Mouse (Mus musculus) G1E (cell line): Measurements from ENCODE around the gene Trp53tg5. TPM values are rescaled to one million over a fixed set of nuclear protein-coding genes. Genes with fewer than 3 reads are reported as not detected.

Experiments used
- ATAC-seq: 2 replicates; pipeline ENCODE4 v1.8.0; 2016; ENCODE audit warnings: mild to moderate bottlenecking; ENCODE audit not compliant: insufficient number of reproducible peaks, poor library complexity, low FRiP score, severe bottlenecking; ENCODE audit errors: extremely low read depth
- DNase-seq: peaks from one replicate; pipeline ENCODE4 v3.0.0; 2012; ENCODE audit warnings: low spot score
- H3K27me3 ChIP-seq: 2 replicates; pipeline ENCODE4 v1.6.1; 2012; ENCODE audit warnings: mild to moderate bottlenecking, low read length, inconsistent platforms; ENCODE audit not compliant: insufficient read depth
- H3K36me3 ChIP-seq: replicated peaks from 2 replicates; pipeline ENCODE3; 2012; ENCODE audit warnings: mild to moderate bottlenecking, inconsistent platforms
- H3K4me1 ChIP-seq: 2 replicates; pipeline ENCODE4 v1.6.1; 2012; ENCODE audit warnings: low read depth, low read length, inconsistent platforms, mixed read lengths; ENCODE audit not compliant: insufficient read depth
- H3K4me3 ChIP-seq: 2 replicates; pipeline ENCODE4 v1.5.1; 2012; ENCODE audit warnings: low read depth, mild to moderate bottlenecking, inconsistent platforms, low read length, moderate library complexity, mixed read lengths
- H3K9me3 ChIP-seq: replicated peaks from 2 replicates; pipeline ENCODE4 v1.6.1; 2012; ENCODE audit warnings: inconsistent platforms
- CTCF ChIP-seq: IDR thresholded peaks from 2 replicates; pipeline ENCODE4 v1.5.1; 2012; ENCODE audit warnings: low read depth, low read length, inconsistent platforms, mixed read lengths
- GATA1 ChIP-seq: IDR thresholded peaks from 2 replicates; pipeline ENCODE4 v1.6.1; 2012; ENCODE audit warnings: borderline replicate concordance, low read length, inconsistent platforms, mixed read lengths
- GATA2 ChIP-seq: IDR thresholded peaks from 2 replicates; pipeline ENCODE4 v1.6.1; 2012; ENCODE audit warnings: low read depth, low read length, inconsistent platforms, borderline replicate concordance
- POLR2AphosphoS5 ChIP-seq: IDR thresholded peaks from 2 replicates; pipeline ENCODE4 v1.6.1; 2012; ENCODE audit warnings: low read depth, low read length, inconsistent platforms; ENCODE audit not compliant: insufficient replicate concordance
- TAL1 ChIP-seq: conservative IDR thresholded peaks from 2 replicates; pipeline ENCODE4 v1.6.1; 2012; ENCODE audit warnings: low read depth, low read length, inconsistent platforms, mixed read lengths
- polyA plus RNA-seq: library from polyadenylated mRNA; stranded (reverse); fragments of >175 nt; gene quantifications from 2 replicates; pipeline ENCODE4 v1.2.3, GENCODE M21; 2012
- total RNA-seq, 2 experiments: library from RNA; stranded (forward) in 1 of 2; stranded (reverse) in 1 of 2; fragments of 200-1000 nt in 1 of 2; fragments of >200 nt in 1 of 2; fragmentation: Nextera tagmentation in 1 of 2; gene quantifications; 2 replicates each; pipeline ENCODE4 v1.2.3; 2014 to 2017

Gene Trp53tg5
- total and polyA plus RNA-seq, 3 experiments = not detected

DNA sequence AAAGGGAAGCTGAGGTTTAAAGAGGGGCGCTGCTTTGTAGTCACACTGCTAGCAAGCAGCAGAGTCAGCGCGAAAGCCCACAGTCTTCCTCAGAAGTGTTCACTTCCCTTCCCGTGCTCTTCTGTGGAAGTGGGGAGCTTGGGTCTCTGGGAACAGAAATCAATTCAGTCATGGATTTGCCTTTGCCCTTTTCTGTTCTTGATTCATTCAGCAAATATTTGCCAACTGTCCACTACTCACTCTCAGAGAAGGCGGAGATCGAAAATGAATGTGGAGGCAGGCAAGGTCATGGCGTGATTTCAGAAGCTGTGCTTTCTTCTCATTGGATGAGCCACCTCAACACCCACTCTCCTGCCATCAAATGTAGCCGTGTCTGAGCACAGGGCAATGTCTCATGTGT lies 15.0 kb downstream of the Trp53tg5 start:
- H3K4me1 ChIP-seq = peaks cover 17% of the 10 kb centered on the region
- peaks cover 14% of the 10 kb centered on the region for H3K27me3 ChIP-seq
- DNase-seq (no peak), ATAC-seq (no peak)
- H3K36me3 ChIP-seq = peaks cover 12% of the 10 kb centered on the region
- TF ChIP-seq GATA2 (no peak), TAL1 (no peak), GATA1 (no peak), POLR2AphosphoS5 (no peak), CTCF (no peak)
- H3K9me3 ChIP-seq = no peaks in the 10 kb centered on the region
- no peak overlapping the region for H3K4me3 ChIP-seq

GRCm38 (mm10) chr2:164457942-164458341 lies 15.6 kb downstream of the Trp53tg5 start:
- Histone ChIP-seq H3K9me3 (no peaks in the 10 kb centered on the region), H3K4me1 (peaks cover 11% of the 10 kb centered on the region), H3K27me3 (peaks cover 16% of the 10 kb centered on the region), H3K36me3 (peaks cover 6% of the 10 kb centered on the region), H3K4me3 (no peak overlapping the region)
- DNase-seq (no peak), ATAC-seq (no peak)
- no peak for TF ChIP-seq GATA1
- TF ChIP-seq POLR2AphosphoS5 = no peak
- no peak for TF ChIP-seq CTCF
- no peak for TF ChIP-seq GATA2
- TF ChIP-seq TAL1 = no peak

- H3K27me3 ChIP-seq = peaks cover 20% of the 10 kb centered on the region
- H3K36me3 ChIP-seq = no peaks in the 10 kb centered on the region
- H3K4me1 ChIP-seq = peaks cover 3% of the 10 kb centered on the region
- H3K9me3 ChIP-seq = no peaks in the 10 kb centered on the region
- ATAC-seq = no peak
- TF ChIP-seq CTCF = no peak
- TF ChIP-seq GATA2 = no peak
- TF ChIP-seq TAL1 = no peak
- no peak for TF ChIP-seq GATA1
- no peak for TF ChIP-seq POLR2AphosphoS5
- no peak for DNase-seq
- no peak within 1 kb of the TSS for H3K4me3 ChIP-seq
Observed at GRCm38 (mm10) chr2:164456864-164457300, 16.6 kb downstream of the Trp53tg5 start, which contains the start of gene Sys1. Sys1 (plus strand) TSS chr2:164456964.

DNA sequence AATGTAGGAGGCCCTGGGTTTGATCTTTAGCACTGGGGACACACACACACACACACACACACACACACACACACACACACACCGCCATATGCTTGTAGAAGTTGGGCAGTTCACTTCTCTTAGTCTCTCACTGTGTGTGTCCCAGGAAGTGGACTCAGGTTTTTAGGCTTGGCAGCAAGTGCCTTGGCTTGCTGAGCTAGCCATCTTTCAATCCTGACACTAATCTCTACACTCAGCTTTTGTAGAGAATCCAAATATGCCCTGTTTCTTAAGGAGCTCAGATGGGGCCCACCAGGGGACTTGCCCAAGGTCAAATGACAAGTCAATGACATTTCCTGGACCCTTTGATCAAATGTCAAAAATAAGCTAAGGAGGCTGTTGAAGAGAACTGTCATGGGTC lies 17.1 kb downstream of the Trp53tg5 start:
- Histone ChIP-seq H3K4me1 (no peaks in the 10 kb centered on the region), H3K36me3 (no peaks in the 10 kb centered on the region), H3K27me3 (peaks cover 20% of the 10 kb centered on the region), H3K4me3 (no peak overlapping the region), H3K9me3 (no peaks in the 10 kb centered on the region)
- DNase-seq (no peak), ATAC-seq (no peak)
- no peak for TF ChIP-seq TAL1
- TF ChIP-seq GATA2 = no peak
- TF ChIP-seq GATA1 = no peak
- no peak for TF ChIP-seq CTCF
- TF ChIP-seq POLR2AphosphoS5 = no peak

DNA sequence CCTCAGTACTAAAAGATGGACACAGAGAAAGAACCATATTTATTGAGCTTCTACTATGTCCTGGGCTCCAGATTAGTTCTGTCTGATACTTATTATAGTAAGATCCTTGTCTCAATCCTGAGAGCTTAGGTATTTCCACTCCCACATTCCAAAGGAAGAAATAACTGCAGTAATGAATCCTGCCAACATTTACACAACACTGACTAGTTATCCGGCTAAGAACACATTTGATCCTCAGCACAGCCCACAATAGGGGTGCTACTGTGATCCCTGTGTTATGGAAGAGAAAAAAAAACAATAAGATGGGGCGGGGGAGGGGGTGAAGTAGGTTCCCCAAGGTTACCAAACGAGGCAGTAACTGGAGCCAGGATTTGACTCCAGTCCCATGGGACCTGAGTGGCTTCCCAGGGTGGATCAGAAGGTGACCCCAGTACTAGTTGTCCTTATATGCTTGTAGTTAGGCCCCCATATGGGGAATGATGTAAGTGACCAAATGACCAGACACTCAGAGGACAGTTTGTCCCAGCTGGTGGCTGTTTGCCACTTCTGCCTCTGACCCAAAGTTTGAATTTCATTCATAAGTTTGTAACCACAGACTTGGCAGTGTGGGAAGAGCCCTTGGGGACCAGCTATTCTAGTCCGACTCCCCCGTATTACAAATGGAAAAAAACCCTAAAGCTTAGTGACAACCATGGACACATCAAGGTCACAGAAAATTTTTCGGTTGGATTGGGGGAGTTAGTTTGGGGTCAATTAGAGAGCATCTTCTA lies 17.9 kb downstream of the Trp53tg5 start:
- TF ChIP-seq GATA1 = no peak
- no peak for ATAC-seq
- no peaks in the 10 kb centered on the region for H3K36me3 ChIP-seq
- no peaks in the 10 kb centered on the region for H3K4me1 ChIP-seq
- peaks cover 20% of the 10 kb centered on the region for H3K27me3 ChIP-seq
- no peak overlapping the region for H3K4me3 ChIP-seq
- DNase-seq = no peak
- H3K9me3 ChIP-seq = no peaks in the 10 kb centered on the region

GRCm38 (mm10) chr2:164454846-164455245 lies 18.7 kb downstream of the Trp53tg5 start:
- Histone ChIP-seq H3K27me3 (peaks cover 20% of the 10 kb centered on the region), H3K4me1 (no peaks in the 10 kb centered on the region), H3K9me3 (no peaks in the 10 kb centered on the region), H3K36me3 (no peaks in the 10 kb centered on the region), H3K4me3 (no peak overlapping the region)
- ATAC-seq = no peak
- TF ChIP-seq GATA1 (no peak), GATA2 (no peak)
- DNase-seq = no peak

DNA sequence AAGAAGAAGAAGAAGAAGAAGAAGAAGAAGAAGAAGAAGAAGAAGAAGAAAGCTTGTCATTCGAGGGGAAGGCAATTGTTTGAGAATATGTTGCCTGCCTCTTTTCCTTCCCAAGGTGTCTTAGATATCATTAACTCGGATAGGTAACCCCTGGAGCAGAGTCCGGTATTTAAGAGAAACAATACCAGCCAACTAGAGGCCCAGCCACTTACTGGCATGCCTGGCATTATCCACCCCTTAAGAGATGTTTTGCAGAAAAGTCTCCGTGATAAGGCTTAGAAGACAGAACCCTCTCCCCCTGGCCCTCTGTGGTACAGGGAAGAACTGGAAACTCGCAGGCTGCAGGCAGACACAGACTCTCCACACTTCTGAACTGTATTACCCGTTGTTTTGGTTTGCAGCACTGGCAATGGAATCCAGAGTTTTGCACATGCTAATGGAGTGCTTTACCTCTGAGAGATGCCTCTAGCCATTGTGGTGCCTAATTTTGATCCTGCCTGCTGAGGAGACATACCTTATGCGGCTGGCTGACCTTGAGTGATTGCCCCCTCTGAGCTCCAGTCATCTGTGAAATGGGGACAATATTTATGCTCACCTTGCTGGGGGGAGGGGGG lies 19.5 kb downstream of the Trp53tg5 start:
- Histone ChIP-seq H3K9me3 (no peaks in the 10 kb centered on the region), H3K4me3 (no peak overlapping the region), H3K4me1 (no peaks in the 10 kb centered on the region), H3K36me3 (no peaks in the 10 kb centered on the region), H3K27me3 (peaks cover 20% of the 10 kb centered on the region)
- no peak for ATAC-seq
- TF ChIP-seq GATA1 (no peak), TAL1 (no peak), POLR2AphosphoS5 (no peak), GATA2 (no peak), CTCF (no peak)
- DNase-seq = no peak
